Mouse (Mus musculus) c-Kit-positive CD71-negative TER-119-negative erythroid progenitor cells, embryonic 14.5 days (primary cell): ENCODE data around the gene Zfx.
A peak's percentile ranks its signal among the peaks of the same experiment; 100 is the strongest.

Source experiments
- DNase-seq: peaks from one replicate; pipeline ENCODE4 v3.0.0-alpha.2; 2013; ENCODE audit warnings: low read depth

Gene Zfx

DNA sequence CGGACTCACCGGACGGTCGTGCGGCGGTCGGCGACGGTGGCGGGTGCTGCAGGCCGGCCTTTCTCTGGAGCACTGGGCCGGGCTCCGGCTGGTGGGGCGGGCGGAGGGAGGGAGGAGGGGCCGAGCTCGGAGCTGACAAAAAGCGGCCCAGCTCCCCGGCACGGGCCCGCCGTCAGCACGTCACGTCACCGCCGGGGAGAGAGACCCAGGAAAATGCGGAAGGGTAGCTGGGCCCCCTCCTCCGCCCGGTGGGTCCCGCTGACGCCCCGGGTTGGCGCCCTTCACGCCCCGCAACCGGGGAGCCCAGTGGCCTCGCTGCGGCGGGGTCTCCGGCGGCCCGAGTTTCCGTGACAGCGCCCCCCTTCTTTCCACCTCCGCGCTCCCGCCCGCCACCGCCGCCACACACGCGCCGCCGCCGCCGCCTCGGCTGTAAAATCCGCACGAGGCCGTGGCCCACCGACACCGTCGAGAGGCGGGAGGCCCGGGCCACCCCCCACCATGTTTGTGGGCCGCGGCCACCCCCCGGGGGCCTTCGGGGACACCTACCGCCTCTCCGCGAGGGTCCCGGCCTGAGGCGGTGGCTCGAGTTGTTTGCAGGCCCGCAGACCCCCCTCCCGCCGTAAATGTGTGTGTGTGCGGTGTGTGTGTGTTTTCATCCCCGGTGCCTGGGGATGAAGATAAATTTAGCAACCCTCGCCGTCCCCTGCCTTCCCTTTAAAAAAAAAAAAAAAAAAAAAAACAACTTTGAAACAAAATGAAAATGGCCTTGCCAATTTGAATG lies at the start of gene Zfx:
Gene Zfx, minus strand, starts transcription at position 644 of the 781 bp plus-strand sequence.
- no peak for DNase-seq

DNA sequence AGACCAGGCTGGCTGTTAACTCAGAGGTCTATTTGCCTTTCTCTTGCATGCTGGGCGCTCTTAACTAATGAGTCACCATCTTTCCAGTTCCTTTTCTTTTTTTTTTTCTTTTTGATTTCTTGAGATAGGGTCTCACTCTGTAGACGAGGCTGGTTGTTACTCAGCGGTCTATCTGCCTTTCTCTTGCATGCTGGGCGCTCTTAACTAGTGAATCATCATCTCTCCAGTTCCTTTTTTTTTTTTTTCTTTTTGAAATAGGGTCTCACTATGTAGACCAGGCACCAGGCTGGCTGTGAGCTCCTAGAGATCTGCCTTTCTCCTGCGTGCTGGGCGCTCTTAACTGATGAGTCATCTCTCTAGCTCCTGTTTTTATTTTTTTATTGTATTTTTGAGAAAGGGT lies 45.8 kb upstream of the Zfx start:
- peak; percentile 18 for DNase-seq

DNA sequence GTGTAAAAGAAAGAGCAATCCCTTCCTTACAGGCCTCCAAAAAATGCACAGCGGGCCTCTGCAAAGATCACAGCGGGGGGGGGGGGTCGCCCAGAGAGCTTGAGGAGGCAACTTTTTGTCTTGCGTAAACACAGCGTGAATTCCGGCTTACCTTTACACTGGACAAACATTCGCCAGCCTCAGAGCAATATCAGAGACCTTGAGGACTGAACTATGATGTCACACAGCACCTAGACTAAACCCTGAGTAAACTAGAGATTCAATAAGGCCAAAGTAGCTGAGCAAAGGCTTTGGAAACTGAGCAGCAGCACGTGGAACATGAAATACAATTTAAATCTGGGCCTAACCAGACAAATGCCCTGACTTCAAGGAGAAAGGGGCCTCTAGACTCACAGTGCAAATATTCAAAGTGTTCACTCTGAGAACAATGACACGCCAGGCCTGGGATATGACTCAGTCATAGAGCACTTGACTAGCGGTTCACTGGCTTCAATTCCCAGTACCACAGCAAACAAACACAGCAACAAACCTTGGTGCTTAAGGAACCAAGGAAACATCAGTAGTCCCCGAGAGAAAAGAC lies 28.8 kb upstream of the Zfx start:
- no peak for DNase-seq

DNA sequence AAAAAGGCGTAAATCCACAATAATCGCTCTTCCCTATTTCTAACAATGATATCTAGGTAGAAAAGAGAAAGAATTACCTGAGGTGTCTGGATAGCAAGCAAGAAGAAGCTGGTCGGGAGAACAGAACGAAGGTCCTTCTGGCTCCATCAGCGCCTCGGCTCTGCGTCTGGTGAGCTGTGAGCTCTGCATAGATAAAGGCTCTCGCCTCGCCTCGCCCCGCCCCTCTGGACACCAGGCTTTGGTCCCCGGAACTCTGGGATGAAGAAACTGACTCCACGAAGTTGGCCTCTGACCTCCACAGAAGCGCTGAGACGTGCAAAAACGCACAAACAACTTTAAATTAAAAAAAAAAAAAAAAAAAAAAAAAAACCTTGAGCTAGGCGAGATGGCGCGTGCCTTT lies 27.0 kb upstream of the Zfx start:
- no peak for DNase-seq

DNA sequence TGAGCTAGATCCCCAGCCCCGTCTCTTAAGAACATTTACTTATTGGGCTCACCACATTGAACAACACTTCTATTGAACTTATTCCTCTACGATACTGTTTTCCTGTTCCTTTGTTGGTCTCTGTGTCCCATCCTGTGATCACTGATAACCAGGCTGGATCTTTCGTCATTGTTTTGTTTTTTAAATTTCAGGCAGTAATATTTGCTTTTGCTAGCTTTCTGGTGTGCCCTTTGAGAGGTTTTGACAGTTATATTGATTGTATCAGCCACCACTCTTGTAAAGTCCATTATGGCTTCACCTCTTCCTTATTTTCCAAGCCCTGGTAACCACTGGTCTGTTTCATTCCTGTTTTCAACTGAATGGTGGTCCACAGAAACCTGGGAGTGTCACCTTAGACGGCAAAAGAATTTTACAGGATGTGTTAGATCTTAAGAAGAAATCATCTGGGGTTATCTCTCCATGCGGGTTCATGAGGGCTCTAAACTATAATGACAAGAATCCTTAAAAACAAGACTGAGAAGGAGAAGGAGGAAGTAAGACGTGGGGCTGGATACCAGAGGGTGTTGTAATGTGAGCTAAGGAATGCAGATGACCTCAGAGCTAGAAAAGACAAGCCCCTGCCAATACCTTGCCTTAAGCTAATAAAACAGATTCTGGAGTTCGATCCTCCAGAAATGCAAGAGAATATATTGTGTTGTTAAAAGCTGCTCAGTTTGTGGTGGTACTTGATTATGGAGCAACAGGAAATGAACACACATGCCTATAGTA lies 18.7 kb upstream of the Zfx start:
- no peak for DNase-seq

DNA sequence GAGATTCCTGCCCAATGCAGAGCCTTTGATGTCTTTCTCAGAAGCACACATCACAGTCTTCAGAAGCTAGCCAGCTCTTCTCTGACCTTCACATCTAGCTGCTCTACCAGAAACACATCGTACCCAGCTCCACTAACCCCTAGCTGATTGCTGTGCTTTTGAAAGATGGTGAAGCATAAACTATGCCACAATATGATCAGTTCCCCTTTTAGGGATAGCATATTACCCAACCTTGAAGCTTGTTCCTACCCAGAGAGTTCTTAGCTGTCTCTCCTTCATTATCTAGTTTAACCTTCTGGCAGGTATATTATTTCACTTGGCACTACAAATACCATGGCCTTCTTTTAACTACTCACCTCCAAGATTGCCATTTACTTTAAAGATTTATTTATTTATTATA lies 16.6 kb upstream of the Zfx start:
- no peak for DNase-seq

DNA sequence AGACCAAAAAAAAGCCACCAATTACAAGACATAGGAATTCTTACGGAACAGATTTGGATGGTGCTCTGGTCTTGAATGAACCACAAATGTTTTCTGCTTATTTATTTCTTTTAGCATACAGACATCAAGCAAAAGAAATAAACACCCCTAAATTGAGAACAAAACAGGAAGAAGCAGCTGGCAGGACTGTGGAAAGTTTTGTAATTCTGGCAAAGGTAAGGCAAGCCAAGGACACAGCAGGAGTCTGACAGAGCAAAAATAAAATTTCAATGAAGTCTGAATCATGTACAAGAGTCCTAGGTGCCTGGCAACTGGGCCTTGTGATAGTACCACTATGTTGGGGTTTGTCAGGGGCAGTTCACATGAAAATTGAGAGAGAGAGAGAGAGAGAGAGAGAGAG lies 14.8 kb upstream of the Zfx start:
- DNase-seq: no peak

DNA sequence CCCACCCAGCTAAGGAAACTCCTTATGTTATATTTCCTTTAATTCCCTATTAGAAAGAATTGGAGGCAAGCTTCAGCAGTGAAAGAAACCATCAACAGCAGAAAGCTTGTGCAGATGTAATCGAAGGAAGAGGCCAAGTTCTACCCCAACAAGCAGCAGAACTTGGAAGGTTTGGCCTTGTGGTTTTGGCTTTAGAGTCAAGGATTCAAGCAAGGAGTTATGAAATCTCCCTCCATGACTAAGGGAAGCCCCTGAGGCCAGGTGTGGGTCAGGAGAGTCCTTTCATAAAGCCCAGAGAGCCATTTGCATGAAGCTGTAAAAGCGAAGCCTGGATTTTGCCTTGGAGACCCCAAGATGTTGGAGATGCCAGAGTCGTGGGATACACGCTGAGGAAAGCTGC lies 11.6 kb upstream of the Zfx start:
- DNase-seq: no peak

DNA sequence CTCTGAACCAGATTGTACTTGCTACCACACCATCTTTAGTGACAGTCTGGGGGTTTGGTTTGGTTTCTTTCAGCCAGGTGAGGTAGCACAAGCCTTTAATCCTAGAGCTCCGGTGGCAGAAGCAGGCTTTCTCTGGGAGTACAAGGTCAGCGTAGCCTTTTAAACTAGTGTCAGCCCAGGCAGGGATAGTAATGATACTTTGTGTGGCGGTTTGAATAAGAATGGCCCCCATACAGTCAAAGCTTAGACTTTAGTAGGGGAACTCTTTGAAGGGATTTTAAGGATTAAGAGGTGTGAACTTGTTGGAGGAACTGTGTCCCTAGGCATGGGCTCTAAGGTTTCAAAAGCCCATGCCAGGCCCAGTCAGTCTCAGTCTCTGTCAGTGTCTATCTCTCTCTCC lies 10.0 kb upstream of the Zfx start:
- DNase-seq: no peak

DNA sequence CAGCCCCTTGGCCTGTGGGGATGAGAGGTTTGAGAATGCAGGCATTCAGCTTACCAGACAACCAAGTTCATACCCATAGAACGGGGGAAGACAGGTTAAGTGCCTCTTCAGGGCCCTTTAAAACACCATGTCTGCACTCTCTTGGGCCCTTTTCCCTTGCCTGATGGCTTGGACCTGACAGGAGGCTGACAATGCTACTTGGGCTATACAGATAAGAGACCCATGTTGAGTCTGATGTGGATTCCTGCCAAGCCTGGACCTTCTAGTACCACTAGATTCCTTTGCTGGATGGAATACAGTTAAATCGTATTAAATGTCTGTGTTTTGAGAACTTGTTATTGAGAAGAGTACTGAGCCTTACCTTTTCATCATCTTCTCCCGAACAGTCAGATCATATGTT lies 8.7 kb upstream of the Zfx start:
- DNase-seq: no peak

DNA sequence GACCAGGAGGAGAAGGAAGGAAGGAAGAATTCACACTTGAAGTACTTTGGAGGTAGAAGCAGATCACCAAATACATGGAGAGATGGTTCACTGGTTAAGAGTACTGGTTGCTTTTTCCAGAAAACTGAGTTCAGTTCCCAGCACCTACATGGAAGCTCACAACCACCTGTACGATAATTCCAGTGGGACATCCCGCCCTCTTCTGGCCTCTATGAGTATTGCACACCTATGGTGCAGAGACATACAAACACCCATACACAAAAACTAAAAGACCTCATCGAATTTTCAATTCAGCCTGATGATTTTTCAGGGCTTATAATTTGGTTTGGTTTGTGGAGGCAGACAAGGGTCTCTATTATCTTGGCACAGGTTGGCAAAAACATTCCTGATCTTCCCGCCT lies 6.2 kb upstream of the Zfx start:
- DNase-seq: no peak

DNA sequence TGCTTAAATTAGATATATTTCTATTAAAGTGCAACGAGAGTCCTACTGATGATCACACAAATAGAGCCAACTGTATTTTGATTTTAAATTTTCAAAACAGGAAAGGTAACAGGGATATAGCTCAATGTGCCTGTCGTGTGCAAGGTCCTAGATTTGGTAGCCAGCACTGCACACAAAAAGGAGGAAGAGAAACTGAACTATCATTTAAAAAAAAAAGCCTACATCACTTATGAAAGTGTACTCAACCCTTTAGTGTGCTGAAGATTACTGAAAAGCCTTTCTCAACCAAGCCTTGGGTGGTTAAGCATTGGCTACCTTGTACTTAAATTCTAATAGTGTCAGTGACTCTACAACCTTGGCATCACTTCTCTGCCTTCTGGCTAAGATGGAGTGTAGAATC lies 2.4 kb upstream of the Zfx start:
- DNase-seq: no peak

DNA sequence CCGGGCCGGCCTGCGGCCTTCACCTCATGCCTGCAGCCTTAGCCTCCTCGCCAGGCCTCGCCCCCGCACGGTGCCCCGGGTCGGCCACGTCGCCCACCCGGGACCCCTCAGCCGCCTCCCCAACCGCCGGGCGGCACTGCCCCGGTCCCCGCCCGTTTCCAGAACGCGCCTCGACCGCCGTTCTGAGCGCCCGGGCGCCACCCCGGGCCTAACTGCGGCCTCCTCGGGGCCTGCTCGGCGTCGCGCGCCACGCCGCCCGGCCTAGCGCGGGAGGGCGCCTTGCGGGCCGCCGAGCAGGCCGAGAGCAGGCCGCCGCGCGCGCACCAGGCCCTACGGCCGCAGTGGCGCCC lies 818 bp downstream of the Zfx start:
- DNase-seq: no peak

DNA sequence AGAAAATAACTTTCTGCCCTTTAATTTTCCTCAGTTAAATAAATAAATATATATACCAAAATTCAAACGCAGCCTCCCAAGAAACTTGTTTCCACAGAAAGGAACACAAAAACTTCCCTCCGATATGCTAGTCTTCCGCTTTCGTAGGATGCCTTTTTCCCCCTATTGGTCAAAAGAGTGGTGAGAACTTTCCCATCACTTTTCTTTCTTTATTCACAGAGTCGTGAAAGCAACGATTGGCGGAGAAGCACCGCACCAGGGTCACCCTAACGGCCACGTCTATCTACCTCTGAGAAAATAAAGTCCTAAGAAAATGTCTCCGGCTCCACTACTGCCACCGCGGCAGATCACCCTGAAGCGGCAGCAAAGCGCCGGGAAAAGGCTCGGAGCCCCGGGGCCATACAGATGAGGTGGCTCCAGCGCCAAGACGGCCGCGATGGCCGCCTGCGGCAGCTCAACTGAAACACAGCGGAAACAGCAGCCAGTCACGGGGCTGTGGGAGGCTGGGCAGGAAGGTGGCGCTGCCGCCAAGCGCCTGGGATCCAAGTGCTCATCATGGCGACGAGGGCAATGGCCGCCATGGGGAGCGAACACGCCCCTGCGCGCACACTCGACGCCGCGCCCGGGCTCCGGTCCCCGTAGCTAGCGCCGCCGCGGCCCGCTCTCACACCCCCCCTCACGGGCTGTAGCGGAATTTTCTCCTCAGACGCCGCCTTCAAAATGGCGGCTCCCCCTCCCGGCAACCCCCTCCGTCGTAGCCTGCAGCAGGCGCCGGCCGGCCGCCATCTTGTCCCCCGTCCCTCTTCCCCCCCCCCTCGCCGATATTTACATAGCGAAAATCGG lies 1.4 kb downstream of the Zfx start:
- DNase-seq: peak; percentile 62

DNA sequence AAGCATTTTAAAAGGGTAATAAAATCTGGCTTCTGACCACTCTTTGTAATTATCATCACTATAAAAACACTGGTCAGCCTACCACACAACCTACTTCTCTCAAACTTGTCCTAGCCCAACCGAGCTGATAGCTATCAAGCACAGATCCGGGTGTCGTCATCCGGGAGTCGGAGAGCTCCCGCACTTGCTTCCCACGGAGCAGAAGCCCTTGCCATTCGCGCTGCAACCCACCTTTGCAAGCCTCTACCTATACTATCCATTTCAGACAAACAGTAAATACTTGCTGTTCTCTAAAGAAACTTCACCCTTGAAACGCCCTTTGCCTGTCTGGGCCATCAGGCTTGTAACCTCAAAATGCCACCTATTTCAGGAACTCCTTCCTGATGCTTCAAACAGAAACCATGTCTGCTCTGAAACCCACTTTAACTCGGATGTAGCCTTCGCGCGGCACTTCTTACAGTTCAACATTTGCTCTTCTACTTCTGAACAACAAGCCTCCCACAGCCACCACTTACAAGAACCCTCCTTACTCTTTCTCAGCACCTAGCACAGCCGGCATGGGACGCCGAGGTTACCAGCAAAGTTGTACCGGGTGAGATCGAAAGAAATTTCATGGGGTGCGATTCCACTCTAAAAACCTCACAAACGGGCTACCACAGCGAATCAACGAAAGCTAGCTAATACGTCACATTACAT lies 2.2 kb downstream of the Zfx start:
- no peak for DNase-seq

DNA sequence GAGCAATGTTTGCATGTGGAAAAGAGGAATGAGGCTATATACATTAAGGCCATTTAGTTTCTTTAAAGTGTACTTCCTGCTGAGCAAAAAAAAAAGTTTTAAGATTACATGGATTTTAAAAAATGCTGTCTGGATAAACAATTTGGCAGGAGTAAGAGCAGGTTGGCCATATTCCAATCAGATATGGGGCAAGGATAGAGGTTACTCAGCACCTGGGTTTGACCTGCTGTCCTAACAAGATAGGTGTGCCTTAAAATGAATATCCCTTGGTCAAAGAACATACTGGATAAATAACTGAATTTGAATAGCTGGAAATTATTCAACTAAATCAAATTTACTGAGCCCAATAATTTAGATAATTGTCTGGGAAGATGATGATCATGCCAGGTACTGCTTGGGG lies 5.2 kb downstream of the Zfx start:
- no peak for DNase-seq

DNA sequence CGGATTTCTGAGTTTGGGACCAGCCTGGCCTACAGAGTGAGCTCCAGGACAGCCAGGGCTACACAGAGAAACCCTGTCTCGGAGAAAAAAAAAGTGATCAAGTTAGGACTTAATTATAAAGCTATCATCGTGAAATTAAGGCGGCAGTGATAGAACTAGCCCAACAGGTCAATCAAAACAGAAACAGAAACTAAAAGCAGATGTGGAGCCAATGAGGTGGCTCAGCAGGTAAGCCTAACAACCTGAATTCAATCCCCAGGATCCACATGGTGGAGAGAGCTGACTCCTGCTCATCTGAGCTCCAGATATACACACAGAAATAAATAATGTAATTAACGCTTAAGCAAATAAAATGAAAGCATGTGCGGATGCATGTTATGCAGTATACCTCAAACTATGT lies 7.6 kb downstream of the Zfx start:
- DNase-seq: no peak

DNA sequence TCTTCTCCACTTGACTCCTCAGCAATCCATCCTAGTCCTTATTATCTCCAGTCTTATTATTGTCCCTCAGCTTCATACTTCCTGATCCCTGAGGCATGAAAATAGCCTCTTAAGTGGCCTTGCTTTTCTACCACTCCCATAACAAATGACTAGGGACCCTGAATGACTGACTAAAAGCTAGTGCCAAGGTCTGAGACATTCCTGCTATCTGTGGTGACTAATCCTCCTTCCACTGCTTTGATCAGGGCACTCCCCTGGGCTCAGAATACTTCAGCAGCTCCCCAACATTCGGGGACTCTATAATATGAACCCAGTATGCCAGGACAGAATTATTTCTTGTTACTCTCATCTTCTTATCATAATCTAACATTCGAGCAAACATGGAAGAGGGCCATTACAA lies 17.5 kb downstream of the Zfx start:
- no peak for DNase-seq

DNA sequence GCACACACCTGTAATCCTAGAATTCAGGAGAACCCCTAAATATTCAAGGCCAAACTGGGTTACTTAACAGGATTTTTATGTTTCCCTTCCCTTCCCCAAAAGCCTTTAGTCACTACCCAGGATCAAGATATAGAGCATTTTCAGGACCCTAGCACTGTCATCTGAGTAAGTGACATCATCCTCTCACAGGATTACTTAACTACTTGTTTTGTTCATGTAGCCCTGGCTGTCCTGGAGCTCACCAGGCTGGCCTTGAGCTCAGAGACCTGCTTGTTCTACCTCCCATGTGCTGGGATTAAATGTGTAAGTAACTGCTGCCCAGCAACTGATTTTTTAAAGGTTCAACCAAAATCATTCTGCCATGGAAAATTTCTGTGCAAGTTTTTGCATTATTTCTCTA lies 20.6 kb downstream of the Zfx start:
- no peak for DNase-seq

DNA sequence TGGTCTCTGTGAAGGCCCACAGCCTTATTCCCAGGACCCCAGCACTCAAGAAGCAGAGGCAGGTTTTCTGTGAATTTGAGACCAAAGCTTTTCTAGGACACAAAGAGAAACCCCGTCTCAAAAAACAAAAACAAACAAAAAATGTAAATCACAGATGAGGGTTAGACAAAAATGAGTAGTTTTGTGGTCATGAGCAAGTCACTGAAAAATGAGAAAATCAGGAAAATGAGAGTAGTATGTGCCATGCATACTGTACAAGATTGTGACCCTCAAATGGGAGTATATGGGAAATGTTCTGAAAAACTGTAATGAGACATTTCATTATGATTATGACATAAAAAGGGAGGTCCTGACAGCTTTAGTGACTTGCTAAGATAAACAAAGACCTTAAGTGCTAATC lies 22.9 kb downstream of the Zfx start:
- no peak for DNase-seq

DNA sequence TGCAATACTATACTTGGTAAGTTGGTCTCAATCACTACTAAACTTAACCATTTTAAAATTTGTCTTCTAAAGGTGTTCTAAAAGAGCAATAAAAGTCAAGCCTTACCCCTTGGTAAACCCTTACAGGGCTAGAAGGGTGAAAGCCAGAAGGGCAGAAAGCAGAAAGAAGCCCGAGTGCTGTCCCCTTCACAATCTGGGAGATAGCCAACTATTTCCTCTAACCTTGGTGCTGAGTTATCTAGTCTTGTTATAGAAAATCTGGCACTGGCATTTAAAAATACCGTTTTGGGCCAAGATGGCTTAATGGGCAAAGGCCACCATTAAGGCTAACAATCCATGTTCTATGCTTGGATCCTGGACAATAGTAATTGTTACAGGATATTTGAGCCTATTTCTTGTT lies 32.5 kb downstream of the Zfx start:
- no peak for DNase-seq

DNA sequence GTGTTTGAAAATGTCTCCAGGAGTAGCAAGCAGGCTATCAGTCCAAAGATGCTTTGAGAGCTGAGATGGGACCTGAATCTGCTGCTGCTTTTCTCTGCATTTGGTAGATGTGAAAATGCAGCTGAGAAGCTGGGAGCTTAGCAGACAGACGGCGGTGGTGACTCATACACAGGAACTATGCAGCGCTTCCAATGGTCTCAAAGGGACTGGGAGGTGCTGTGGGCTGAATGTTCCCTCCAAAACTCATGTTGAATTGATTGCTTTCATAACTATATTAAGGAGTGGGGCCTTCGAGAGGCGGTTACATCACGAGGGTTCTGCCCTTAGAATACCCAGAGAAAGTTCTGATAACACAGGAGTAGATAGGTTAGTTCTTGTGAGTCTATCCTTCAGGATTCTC lies 62.3 kb downstream of the Zfx start:
- DNase-seq: no peak
